Mouse (Mus musculus) ES-E14 (cell line): ENCODE measurements around the gene Ptprj.

Experiments
- CHD2 ChIP-seq: IDR thresholded peaks from 2 replicates; pipeline ENCODE4 v1.6.1; 2014; ENCODE audit warnings: mild to moderate bottlenecking, low read depth, low read length, inconsistent platforms
- ZNF384 ChIP-seq: IDR thresholded peaks from 2 replicates; pipeline ENCODE4 v1.6.1; 2012; ENCODE audit warnings: low read depth, low read length, inconsistent platforms

DNA sequence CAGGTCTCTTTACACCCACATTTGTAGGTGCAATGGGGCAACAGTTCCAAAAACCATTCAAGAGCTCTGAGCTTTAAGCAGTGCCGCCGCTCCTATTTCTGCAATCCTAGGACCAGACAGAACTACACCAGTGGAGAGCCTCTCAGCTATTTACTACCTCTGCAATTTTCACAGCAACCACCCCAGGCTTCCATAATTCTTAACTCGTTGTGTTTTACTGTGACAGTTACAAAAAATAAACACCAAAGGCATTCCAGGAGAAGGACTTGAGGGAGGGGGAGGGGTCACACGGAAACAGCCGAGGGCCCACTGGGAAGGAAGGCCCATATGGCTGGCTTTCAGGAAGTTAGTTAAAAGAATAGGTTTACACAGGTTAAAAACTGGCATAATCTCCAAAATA is 8.3 kb downstream of the Ptprj start:
- no peak for TF ChIP-seq CHD2
- TF ChIP-seq ZNF384 = no peak
